Mouse (Mus musculus) forebrain, embryonic 15.5 days (tissue): ENCODE measurements around the gene Maneal. TPM values are rescaled to one million over a fixed set of nuclear protein-coding genes. Genes with fewer than 3 reads are reported as not detected.

Experiments
- ATAC-seq: fragments of 200-750 bp; cut with Nextera tagmentation; replicated peaks from 2 replicates; pipeline ENCODE4 v1.8.0; 2017; ENCODE audit warnings: mild to moderate bottlenecking, moderate TSS enrichment, moderate library complexity
- H3K27ac ChIP-seq: fragments of 300-500 bp; sonication (generic); replicated peaks from 2 replicates; pipeline ENCODE4 v1.5.1; 2015; ENCODE audit warnings: mild to moderate bottlenecking, inconsistent platforms
- H3K27me3 ChIP-seq: fragments of 300-500 bp; sonication (generic); 2 replicates; pipeline ENCODE4 v1.6.1; 2015; ENCODE audit warnings: inconsistent platforms
- H3K36me3 ChIP-seq: fragments of 300-500 bp; sonication (generic); 2 replicates; pipeline ENCODE4 v1.6.1; 2015; ENCODE audit warnings: mild to moderate bottlenecking, inconsistent platforms
- H3K4me1 ChIP-seq: fragments of 300-500 bp; sonication (generic); 2 replicates; pipeline ENCODE4 v1.6.1; 2015; ENCODE audit warnings: inconsistent platforms
- H3K4me2 ChIP-seq: fragments of 300-500 bp; sonication (generic); replicated peaks from 2 replicates; pipeline ENCODE4 v1.6.1; 2015; ENCODE audit warnings: mild to moderate bottlenecking, inconsistent platforms
- H3K4me3 ChIP-seq: fragments of 300-500 bp; sonication (generic); 2 replicates; pipeline ENCODE4 v1.5.1; 2015; ENCODE audit warnings: mild to moderate bottlenecking, inconsistent platforms
- H3K9ac ChIP-seq: fragments of 300-500 bp; sonication (generic); replicated peaks from 2 replicates; pipeline ENCODE4 v1.6.1; 2015; ENCODE audit warnings: mild to moderate bottlenecking, inconsistent platforms
- H3K9me3 ChIP-seq: fragments of 300-500 bp; sonication (generic); 2 replicates; pipeline ENCODE4 v1.6.1; 2016; ENCODE audit warnings: inconsistent platforms
- WGBS: fragments of 180-500 bp; shearing (Covaris S2); methylation state at CpG from one replicate; pipeline ENCODE4 v1.1.7; 2015; ENCODE audit warnings: mixed read lengths; 5-methylcytosine and 5-hydroxymethylcytosine counted together
- polyA plus RNA-seq: library from polyadenylated mRNA; unstranded; fragments of >200 nt; fragmentation: Nextera tagmentation; extraction: Ambion mirVana; gene quantifications from 2 replicates; pipeline ENCODE4 v1.2.1, GENCODE M21; 2015

The Maneal gene
- polyA plus RNA-seq, 1 experiment from 2014 or later = 9.3 TPM

DNA sequence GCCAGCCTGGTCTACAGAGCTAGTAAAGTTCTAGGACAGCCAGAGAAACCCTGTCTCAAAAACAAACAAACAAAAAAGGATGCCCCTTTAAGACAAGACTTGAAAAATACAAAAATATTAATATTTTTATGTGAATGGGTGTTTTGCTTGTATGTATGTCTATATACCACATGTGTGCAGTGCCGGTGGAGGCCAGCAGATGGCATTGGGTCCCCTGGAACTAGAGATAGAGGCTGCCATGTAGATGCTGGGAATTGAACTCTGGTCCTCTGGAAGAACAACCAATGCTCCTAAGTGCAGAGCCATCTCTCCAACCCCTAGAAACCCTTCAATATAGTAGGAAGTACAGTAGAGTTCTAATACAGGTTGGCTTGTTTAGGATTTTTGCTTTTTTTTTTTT lies 21.0 kb downstream of the Maneal start:
- H3K9me3 ChIP-seq = no peaks in the 10 kb centered on the region
- H3K4me2 ChIP-seq = no peak overlapping the region
- 97% methylated on average over 1 of the region's 1 CpGs for WGBS
- H3K27ac ChIP-seq = no peak overlapping the region
- no peak overlapping the region for H3K4me3 ChIP-seq
- H3K4me1 ChIP-seq = peaks cover 3% of the 10 kb centered on the region; the same call in 1 of the 2 replicates
- peaks cover 37% of the 10 kb centered on the region for H3K36me3 ChIP-seq
- ATAC-seq = no peak
- no peaks in the 10 kb centered on the region for H3K27me3 ChIP-seq
- no peak overlapping the region for H3K9ac ChIP-seq

DNA sequence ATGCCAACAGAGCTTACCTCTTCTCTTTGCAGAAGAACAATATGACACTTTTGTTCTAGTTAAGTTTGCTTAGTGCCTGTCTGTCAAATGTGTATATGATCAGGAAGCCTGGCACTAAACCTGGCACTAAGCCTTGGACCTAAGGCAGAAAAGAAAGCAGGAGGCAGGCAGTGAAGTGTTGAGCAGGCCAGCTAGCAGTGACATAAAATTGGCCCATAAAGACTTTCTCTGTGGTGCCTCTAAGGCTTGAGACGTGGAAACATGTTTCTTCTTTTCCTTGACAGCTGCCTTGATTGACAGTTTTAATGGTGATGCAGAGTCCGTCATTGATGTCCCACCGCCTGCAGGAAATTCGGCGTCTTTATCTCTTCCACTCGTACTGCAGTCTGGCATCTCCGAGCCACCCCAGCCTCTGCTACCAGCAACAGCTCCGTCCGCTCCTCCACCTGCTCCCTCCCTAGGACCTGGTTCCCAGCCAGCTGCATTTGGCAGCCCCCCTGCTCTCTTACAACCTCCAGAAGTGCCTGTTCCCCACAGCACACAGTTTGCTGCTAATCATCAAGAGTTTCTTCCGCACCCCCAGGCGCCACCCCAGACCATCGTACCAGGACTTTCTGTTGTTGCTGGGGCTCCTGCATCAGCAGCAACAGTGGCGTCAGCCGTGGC lies 23.8 kb downstream of the Maneal start:
- Histone ChIP-seq H3K4me3 (no peak overlapping the region), H3K9ac (no peak overlapping the region), H3K36me3 (peaks cover 43% of the 10 kb centered on the region), H3K4me1 (peaks cover 3% of the 10 kb centered on the region; the same call in 1 of the 2 replicates), H3K27me3 (no peaks in the 10 kb centered on the region), H3K27ac (peak overlapping the region; percentile 52; the same call in 1 of the 2 replicates), H3K9me3 (no peaks in the 10 kb centered on the region), H3K4me2 (no peak overlapping the region)
- 76% methylated on average over 14 of the region's 14 CpGs for WGBS
- no peak for ATAC-seq

DNA sequence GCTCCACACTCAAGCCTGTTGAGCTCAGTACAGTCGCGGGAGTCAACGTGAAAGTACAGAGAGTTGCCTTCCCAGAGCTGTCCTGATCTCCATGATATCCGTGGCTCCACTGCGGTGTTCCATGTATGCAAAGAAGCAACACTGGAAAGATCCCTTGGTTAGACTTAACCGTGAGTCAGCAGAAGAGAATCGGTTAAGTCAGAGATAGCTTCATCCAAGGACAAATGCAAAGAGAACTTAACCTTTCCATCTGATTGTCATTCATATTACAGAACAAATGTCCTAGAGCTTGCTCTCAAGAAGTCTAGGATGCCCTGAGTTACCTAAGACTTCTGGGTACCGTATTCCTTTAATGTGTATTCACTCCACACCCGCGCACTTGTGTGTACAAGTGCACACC lies 29.2 kb downstream of the Maneal start:
- H3K27ac ChIP-seq = no peak overlapping the region
- no peak for ATAC-seq
- H3K27me3 ChIP-seq = no peaks in the 10 kb centered on the region
- no peak overlapping the region for H3K4me3 ChIP-seq
- no peaks in the 10 kb centered on the region for H3K9me3 ChIP-seq
- peaks cover 35% of the 10 kb centered on the region for H3K36me3 ChIP-seq
- WGBS = 96% methylated on average over 10 of the region's 10 CpGs
- no peak overlapping the region for H3K9ac ChIP-seq
- no peaks in the 10 kb centered on the region for H3K4me1 ChIP-seq
- no peak overlapping the region for H3K4me2 ChIP-seq

DNA sequence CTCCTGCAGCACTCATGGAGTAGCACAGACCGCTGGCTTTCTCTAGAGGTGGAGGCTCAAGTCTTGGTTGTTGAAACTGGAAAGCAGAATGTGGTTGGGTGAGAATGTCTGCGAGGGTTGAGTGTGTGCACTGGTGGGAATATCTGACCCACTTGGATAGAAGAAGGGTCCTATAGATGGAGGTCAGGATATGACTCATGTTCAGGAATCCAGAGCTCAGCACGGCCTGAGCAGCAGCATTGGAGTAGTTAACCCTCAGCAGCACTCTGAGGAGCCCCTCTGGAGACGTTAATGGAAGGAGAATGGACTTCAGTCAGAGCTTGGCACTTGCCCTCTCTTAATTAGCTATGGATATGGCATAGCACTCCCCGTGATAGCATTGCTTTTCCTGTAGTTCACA lies 32.3 kb downstream of the Maneal start:
- H3K4me1 ChIP-seq = no peaks in the 10 kb centered on the region
- WGBS = 85% methylated on average over 5 of the region's 5 CpGs
- H3K27me3 ChIP-seq = no peaks in the 10 kb centered on the region
- no peak overlapping the region for H3K4me3 ChIP-seq
- no peak overlapping the region for H3K27ac ChIP-seq
- no peak for ATAC-seq
- H3K9me3 ChIP-seq = no peaks in the 10 kb centered on the region
- no peak overlapping the region for H3K9ac ChIP-seq
- no peak overlapping the region for H3K4me2 ChIP-seq
- peaks cover 47% of the 10 kb centered on the region for H3K36me3 ChIP-seq

DNA sequence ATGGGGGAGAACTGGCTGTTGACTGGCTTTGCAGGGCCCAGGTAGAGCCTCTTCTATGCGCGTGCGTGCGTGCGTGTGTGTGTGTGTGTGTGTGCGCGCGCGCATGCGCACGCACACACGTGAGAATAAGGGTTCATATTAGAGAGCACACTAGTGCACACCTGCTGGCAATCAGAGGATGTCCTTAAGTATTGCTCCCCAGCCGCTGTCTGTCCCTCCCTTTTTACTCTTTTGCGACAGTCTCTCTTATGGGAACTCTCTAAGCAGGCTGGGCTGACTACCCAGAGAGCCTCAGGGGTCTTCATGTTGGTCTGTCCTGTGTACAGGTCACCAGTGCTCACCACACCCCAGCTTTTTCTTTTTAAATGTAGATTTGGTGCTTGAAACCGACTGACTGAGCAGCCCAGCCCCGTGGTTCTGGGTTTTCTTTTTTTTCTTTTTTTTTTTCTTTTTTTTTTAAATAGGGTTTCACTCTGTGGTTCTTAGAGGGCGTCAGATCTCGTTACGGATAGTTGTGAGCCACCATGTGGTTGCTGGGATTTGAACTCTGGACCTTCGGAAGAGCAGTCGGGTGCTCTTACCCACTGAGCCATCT lies 36.5 kb downstream of the Maneal start:
- Histone ChIP-seq H3K36me3 (peaks cover 49% of the 10 kb centered on the region), H3K4me3 (no peak overlapping the region), H3K9ac (no peak overlapping the region), H3K27me3 (no peaks in the 10 kb centered on the region), H3K9me3 (no peaks in the 10 kb centered on the region), H3K27ac (no peak overlapping the region), H3K4me1 (no peaks in the 10 kb centered on the region), H3K4me2 (no peak overlapping the region)
- no peak for ATAC-seq
- 95% methylated on average over 21 of the region's 21 CpGs for WGBS

DNA sequence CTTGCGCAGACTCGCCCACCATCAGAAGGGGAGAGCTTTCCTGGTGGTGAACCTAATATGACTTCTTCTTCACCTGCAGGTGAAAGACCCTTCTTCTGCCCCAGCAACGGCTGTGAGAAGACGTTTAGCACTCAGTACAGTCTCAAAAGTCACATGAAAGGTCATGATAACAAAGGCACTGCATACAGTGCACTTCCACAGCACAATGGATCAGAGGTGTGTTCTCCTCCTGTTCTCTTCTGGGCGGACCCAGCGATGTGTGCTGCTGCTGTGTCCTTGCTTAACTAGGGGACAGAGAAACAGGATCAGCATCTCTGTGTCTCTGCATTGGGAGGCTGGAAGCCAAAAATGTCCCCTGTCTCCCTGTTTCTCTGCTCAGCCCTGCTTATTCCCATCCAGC lies 37.0 kb downstream of the Maneal start:
- Histone ChIP-seq H3K4me3 (no peak overlapping the region), H3K9me3 (no peaks in the 10 kb centered on the region), H3K4me2 (no peak overlapping the region), H3K27me3 (no peaks in the 10 kb centered on the region), H3K9ac (no peak overlapping the region), H3K36me3 (peaks cover 52% of the 10 kb centered on the region), H3K27ac (no peak overlapping the region), H3K4me1 (no peaks in the 10 kb centered on the region)
- 93% methylated on average over 6 of the region's 6 CpGs for WGBS
- no peak for ATAC-seq

DNA sequence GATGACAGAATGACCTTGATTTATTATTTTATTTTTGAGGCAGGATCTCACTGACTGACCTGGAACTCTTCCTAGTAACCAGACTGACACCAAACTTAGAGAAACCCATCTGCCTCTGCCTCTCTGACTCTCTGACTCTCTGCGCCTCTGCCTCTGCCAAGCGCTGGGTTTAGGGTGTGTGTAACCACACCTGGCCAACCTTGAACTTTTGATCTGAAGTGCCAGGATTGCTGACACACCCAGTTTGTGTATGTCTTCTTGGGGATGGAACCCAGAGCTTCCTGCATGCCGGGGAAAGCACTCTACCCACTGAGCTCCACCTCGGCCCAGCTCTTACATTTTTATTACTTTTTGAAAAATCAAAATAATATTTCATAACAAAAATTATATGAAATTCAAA lies 43.1 kb downstream of the Maneal start:
- H3K4me1 ChIP-seq = 0 out of 2 replicates have a peak, but pooled peaks cover 2% of the 10 kb centered on the region
- no peaks in the 10 kb centered on the region for H3K27me3 ChIP-seq
- ATAC-seq = no peak
- WGBS = 93% methylated on average over 4 of the region's 4 CpGs
- H3K4me3 ChIP-seq = no peak overlapping the region
- no peaks in the 10 kb centered on the region for H3K9me3 ChIP-seq
- H3K4me2 ChIP-seq = no peak overlapping the region
- H3K36me3 ChIP-seq = peaks cover 30% of the 10 kb centered on the region
- no peak overlapping the region for H3K27ac ChIP-seq
- no peak overlapping the region for H3K9ac ChIP-seq

DNA sequence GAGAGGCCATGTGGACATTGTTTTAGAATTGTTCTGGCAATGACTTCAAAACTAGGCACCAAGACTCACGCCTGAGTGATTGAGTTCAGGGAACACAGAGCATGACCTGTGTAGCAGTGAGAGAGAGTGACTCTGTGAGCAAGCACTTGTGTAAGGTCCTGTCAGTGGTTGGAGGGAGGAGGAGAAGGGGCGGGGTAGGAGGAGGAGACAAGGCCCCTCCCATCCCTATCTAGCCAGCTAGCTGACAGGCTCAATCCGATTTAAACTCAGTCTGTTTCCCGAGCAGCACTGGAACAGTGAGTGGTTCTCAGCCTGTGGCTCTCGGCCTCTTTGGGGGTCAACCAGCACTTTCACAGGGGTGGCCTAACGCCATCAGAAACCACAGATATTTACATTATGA lies 44.2 kb downstream of the Maneal start:
- Histone ChIP-seq H3K27ac (no peak overlapping the region), H3K4me3 (no peak overlapping the region), H3K36me3 (peaks cover 22% of the 10 kb centered on the region), H3K4me2 (no peak overlapping the region), H3K9ac (no peak overlapping the region), H3K27me3 (no peaks in the 10 kb centered on the region), H3K4me1 (0 out of 2 replicates have a peak, but pooled peaks cover 2% of the 10 kb centered on the region), H3K9me3 (no peaks in the 10 kb centered on the region)
- ATAC-seq = no peak
- 25% methylated on average over 6 of the region's 6 CpGs for WGBS

DNA sequence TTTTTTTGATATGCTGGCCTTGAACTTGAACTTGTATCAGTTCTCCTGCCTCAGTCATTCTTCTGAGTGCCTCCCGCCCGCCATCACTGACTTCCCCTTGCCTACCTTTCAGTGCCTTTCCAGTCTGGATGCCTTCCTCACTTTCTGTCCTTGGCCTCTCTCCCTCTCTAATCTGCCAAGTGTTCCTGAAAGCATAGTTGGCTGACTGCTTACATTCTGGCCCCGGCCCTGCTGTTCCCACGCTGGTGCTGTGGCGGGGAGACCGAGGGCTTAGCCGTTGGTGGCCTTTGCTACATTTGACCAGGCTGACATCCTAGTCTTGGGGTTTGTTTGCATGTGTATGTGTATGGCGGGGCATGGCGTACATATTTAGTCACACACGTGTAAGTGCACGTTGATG lies 46.1 kb downstream of the Maneal start:
- ATAC-seq = no peak
- 88% methylated on average over 11 of the region's 11 CpGs for WGBS
- Histone ChIP-seq H3K36me3 (peaks cover 5% of the 10 kb centered on the region), H3K27me3 (no peaks in the 10 kb centered on the region), H3K9ac (no peak overlapping the region), H3K27ac (no peak overlapping the region), H3K4me2 (no peak overlapping the region), H3K9me3 (no peaks in the 10 kb centered on the region), H3K4me3 (no peak overlapping the region), H3K4me1 (0 out of 2 replicates have a peak, but pooled peaks cover 7% of the 10 kb centered on the region)

DNA sequence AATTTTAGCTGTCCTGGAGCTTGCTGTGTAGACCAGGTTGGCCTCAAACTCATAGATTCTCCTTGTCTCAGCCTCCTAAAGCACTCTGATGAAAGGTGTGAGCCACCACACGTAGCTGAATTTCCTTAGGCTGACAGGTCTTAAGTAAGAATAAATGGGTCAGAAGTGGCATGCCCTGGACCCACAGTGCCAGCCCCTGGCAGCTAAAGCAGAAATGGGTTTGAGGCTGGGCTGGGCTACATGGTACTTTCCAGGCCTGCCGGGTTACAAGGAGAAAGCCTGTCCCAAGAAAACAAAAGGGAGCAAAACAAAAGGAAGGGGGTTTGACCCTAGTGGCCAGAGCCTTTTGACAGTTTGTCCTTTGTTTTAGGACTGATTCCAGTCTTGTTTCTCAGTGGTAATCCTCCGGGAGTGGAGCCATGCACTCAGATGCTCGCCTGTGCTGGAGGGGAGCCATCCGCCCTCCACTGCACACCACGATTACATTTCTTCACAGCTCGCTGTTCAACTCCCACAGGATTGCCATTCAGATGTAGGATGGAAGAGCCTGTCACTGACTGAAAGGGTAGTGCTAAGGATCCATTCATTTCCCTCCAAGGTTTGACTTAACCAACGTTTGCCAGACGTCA lies 50.5 kb downstream of the Maneal start:
- no peak overlapping the region for H3K4me2 ChIP-seq
- H3K27me3 ChIP-seq = no peaks in the 10 kb centered on the region
- no peak overlapping the region for H3K4me3 ChIP-seq
- H3K4me1 ChIP-seq = 0 out of 2 replicates have a peak, but pooled peaks cover 4% of the 10 kb centered on the region
- no peak for ATAC-seq
- H3K27ac ChIP-seq = no peak overlapping the region
- WGBS = 17% methylated on average over 9 of the region's 9 CpGs
- peaks cover 9% of the 10 kb centered on the region; the same call in 1 of the 2 replicates for H3K36me3 ChIP-seq
- H3K9me3 ChIP-seq = no peaks in the 10 kb centered on the region
- no peak overlapping the region for H3K9ac ChIP-seq

DNA sequence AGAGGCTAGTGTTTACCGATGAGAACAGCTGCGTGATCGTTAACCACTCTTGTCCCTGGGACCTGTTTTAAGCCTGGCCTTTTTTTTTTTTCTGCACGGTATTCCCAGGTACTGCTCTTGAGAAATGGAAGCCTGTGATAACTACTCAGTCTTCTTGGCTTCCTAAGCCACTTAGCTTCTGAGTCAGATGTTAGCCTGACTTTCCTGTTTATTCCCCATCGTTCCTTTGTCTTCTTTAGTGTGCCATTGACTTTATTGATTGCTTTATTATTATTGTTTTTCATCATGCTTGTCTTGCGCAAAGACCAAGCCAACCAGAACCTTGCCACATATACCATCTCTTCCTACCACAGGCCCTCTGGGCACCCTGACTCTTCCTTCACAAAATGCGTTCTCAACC lies 51.9 kb downstream of the Maneal start:
- no peaks in the 10 kb centered on the region for H3K9me3 ChIP-seq
- no peak overlapping the region for H3K27ac ChIP-seq
- H3K27me3 ChIP-seq = no peaks in the 10 kb centered on the region
- H3K4me2 ChIP-seq = no peak overlapping the region
- 0 out of 2 replicates have a peak, but pooled peaks cover 4% of the 10 kb centered on the region for H3K4me1 ChIP-seq
- WGBS = 87% methylated on average over 7 of the region's 7 CpGs
- no peak overlapping the region for H3K4me3 ChIP-seq
- no peak overlapping the region for H3K9ac ChIP-seq
- H3K36me3 ChIP-seq = peaks cover 23% of the 10 kb centered on the region
- no peak for ATAC-seq

DNA sequence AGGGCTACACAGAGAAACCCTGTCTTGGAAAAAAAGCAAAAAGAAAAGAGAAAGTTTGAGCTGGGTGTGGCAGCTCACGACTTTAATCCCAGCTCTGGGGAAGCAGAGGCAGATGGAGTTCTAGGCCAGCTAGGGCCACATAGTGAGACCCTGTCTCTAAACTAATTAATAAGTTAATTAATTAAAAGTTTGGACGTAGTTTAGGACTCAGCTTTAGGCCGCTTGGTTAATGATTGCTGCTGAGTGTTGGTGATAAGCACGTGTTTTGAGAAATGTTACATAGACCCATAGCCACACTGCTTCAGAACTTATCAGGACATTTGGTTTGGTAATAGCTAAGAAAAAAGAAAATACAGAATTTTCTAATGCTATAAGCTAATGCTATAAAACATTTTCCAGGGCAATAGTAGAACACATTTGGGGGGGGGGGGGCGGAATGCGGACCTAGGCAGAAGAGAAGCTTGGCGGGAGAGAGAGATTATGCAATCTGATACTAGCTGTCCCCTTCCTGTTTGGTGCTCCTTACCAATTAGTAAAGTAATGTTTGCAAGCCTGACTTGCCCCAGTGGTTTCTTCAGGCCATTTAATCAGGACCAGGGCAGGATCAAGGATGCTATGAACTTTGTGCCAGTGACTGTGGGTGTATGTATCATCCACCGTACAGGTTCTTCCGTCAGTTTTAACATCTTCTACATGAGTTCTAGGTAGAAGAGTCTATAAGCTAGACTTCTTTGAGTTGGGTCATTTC lies 52.7 kb downstream of the Maneal start:
- no peak for ATAC-seq
- 85% methylated on average over 9 of the region's 9 CpGs for WGBS
- Histone ChIP-seq H3K4me3 (no peak overlapping the region), H3K9me3 (no peaks in the 10 kb centered on the region), H3K9ac (no peak overlapping the region), H3K36me3 (peaks cover 28% of the 10 kb centered on the region), H3K27ac (no peak overlapping the region), H3K4me2 (no peak overlapping the region), H3K27me3 (no peaks in the 10 kb centered on the region), H3K4me1 (0 out of 2 replicates have a peak, but pooled peaks cover 4% of the 10 kb centered on the region)
